Comparison of ENCODE assay signal across 23 mouse cellular contexts in the genomic region with DNA sequence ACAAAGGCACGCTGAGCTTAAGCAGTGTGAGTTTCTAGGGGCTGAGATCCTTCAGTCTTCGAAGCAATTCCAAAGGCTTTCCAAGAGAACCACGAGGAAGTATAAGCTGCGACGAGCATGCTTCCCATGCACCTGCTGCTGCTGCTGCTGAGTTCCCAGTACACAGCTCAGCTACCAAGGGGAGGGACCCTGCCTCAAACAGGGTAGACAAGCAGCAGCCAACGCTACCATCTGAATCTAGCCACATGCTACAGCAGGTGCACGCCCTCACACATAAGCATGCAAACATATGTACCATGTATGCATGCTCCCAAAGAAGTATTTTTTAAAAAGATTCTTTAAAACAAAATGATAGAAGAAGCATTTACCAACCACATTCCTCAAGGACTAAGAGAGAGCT. TPM values are rescaled to one million over a fixed set of nuclear protein-coding genes. Genes with fewer than 3 reads are reported as not detected.
DNase-seq lines count a peak whose midpoint lies in the region; ATAC-seq and TF ChIP-seq lines count a peak whose summit lies in the region.
"Had no signal": no experiment of that assay in that cellular context is flagged by ENCODE, and none has a peak within 500 bp of the region (broad histone marks: within the 10 kb centered on the region; RNA-seq: fewer than 3 reads in every experiment).

No protein-coding gene starts in this region.

- no peak overlapping the region for H3K4me2 ChIP-seq in forebrain, embryonic 16.5 days (ENCODE audit: low read length)
- no peak overlapping the region for H3K4me2 ChIP-seq in forebrain, embryonic 12.5 days
- H3K4me2 ChIP-seq in hindbrain, postnatal 0 days (ENCODE audit: low read depth, low read length): no peak overlapping the region
- H3K4me2 ChIP-seq in hindbrain, embryonic 12.5 days (replicated peaks): no peak overlapping the region
- no peak overlapping the region for H3K4me2 ChIP-seq in neural tube, embryonic 12.5 days (replicated peaks)
- H3K4me2 ChIP-seq: heart, embryonic 12.5 days had no signal

- no peaks in the 10 kb centered on the region for H3K27me3 ChIP-seq in forebrain, embryonic 16.5 days (replicated peaks; ENCODE audit: control insufficient read depth, insufficient read depth, low read length)
- H3K27me3 ChIP-seq in forebrain, embryonic 12.5 days: no peaks in the 10 kb centered on the region
- H3K27me3 ChIP-seq in hindbrain, postnatal 0 days (ENCODE audit: insufficient read depth, low read length): no peaks in the 10 kb centered on the region
- H3K27me3 ChIP-seq in hindbrain, embryonic 12.5 days: no peaks in the 10 kb centered on the region
- H3K27me3 ChIP-seq in neural tube, embryonic 12.5 days (replicated peaks): no peaks in the 10 kb centered on the region
- H3K27me3 ChIP-seq: CH12.LX; heart, embryonic 12.5 days had no signal

- peaks cover 31% of the 10 kb centered on the region for H3K36me3 ChIP-seq in forebrain, embryonic 16.5 days (ENCODE audit: control insufficient read depth, insufficient read depth)
- H3K36me3 ChIP-seq in forebrain, embryonic 12.5 days (replicated peaks): peaks cover 53% of the 10 kb centered on the region
- peaks cover 35% of the 10 kb centered on the region for H3K36me3 ChIP-seq in hindbrain, postnatal 0 days (ENCODE audit: insufficient read depth, low read length)
- H3K36me3 ChIP-seq in hindbrain, embryonic 12.5 days: peaks cover 50% of the 10 kb centered on the region
- H3K36me3 ChIP-seq in neural tube, embryonic 12.5 days: peaks cover 38% of the 10 kb centered on the region

- H3K27ac ChIP-seq in forebrain, embryonic 16.5 days (ENCODE audit: low read length): no peak overlapping the region
- no peak overlapping the region for H3K27ac ChIP-seq in forebrain, embryonic 12.5 days
- H3K27ac ChIP-seq in hindbrain, postnatal 0 days: no peak overlapping the region
- no peak overlapping the region for H3K27ac ChIP-seq in hindbrain, embryonic 12.5 days
- H3K27ac ChIP-seq in neural tube, embryonic 12.5 days: no peak overlapping the region
- H3K27ac ChIP-seq: embryonic facial prominence, embryonic 10.5 days; gastrocnemius, adult 2 months had no signal

- 72% methylated on average over 7 of the region's 7 CpGs for WGBS in forebrain, embryonic 16.5 days
- WGBS in forebrain, embryonic 12.5 days: 88% methylated on average over 7 of the region's 7 CpGs
- WGBS in hindbrain, postnatal 0 days: 85% methylated on average over 7 of the region's 7 CpGs
- WGBS in hindbrain, embryonic 12.5 days: 92% methylated on average over 7 of the region's 7 CpGs
- 95% methylated on average over 7 of the region's 7 CpGs for WGBS in neural tube, embryonic 12.5 days

- no peak for TF ChIP-seq CTCF in hindbrain, postnatal 0 days (IDR thresholded peaks at IDR 0.05; ENCODE audit: low read depth)

- H3K4me3 ChIP-seq in forebrain, embryonic 16.5 days (replicated peaks; ENCODE audit: low read length): no peak overlapping the region
- no peak overlapping the region for H3K4me3 ChIP-seq in forebrain, embryonic 12.5 days (replicated peaks)
- H3K4me3 ChIP-seq in hindbrain, postnatal 0 days (ENCODE audit: low read length): no peak overlapping the region
- H3K4me3 ChIP-seq in hindbrain, embryonic 12.5 days: no peak overlapping the region
- no peak overlapping the region for H3K4me3 ChIP-seq in neural tube, embryonic 12.5 days
- H3K4me3 ChIP-seq: embryonic facial prominence, embryonic 10.5 days; gastrocnemius, adult 2 months; heart, embryonic 12.5 days had no signal

- ATAC-seq in forebrain, embryonic 16.5 days: peak; percentile 55
- no peak for ATAC-seq in forebrain, embryonic 12.5 days (ENCODE audit: low FRiP score)
- ATAC-seq in hindbrain, postnatal 0 days: peak; percentile 53; the same call in 1 of the 2 replicates
- no peak for ATAC-seq in hindbrain, embryonic 12.5 days (ENCODE audit: low FRiP score)
- ATAC-seq in neural tube, embryonic 12.5 days (ENCODE audit: low FRiP score, low read depth): peak; percentile 52; the same call in 1 of the 2 replicates
- ATAC-seq: inflammation-experienced regulatory T-cells, adult 6 months; intestine, postnatal 0 days had no signal

- no peak overlapping the region for H3K9ac ChIP-seq in forebrain, embryonic 16.5 days (replicated peaks; ENCODE audit: low read depth, low read length)
- no peak overlapping the region for H3K9ac ChIP-seq in forebrain, embryonic 12.5 days
- no peak overlapping the region for H3K9ac ChIP-seq in hindbrain, postnatal 0 days (replicated peaks; ENCODE audit: low read length)
- no peak overlapping the region for H3K9ac ChIP-seq in hindbrain, embryonic 12.5 days
- no peak overlapping the region for H3K9ac ChIP-seq in neural tube, embryonic 12.5 days
- H3K9ac ChIP-seq: heart, embryonic 12.5 days had no signal

- DNase-seq in hindbrain, postnatal 0 days (ENCODE audit: low spot score): no peak
- no peak for DNase-seq in neural tube, embryonic 10.5 days (ENCODE audit: extremely low spot score, low spot score)
- no peak for DNase-seq in MN1 (ENCODE audit: low spot score)
- DNase-seq: adrenal gland, adult 2 months; adrenal gland, postnatal 25 days; cerebellum, adult 2 months; cerebellum, postnatal 10 days; gastrocnemius, adult 2 months; gastrocnemius, postnatal 25 days had no signal

- H3K4me1 ChIP-seq in forebrain, embryonic 16.5 days (replicated peaks; ENCODE audit: control insufficient read depth, insufficient read depth, low read length): no peaks in the 10 kb centered on the region
- H3K4me1 ChIP-seq in forebrain, embryonic 12.5 days: no peaks in the 10 kb centered on the region
- H3K4me1 ChIP-seq in hindbrain, postnatal 0 days (ENCODE audit: insufficient read depth, low read length): no peaks in the 10 kb centered on the region
- no peaks in the 10 kb centered on the region for H3K4me1 ChIP-seq in hindbrain, embryonic 12.5 days
- no peaks in the 10 kb centered on the region for H3K4me1 ChIP-seq in neural tube, embryonic 12.5 days
- H3K4me1 ChIP-seq: embryonic facial prominence, embryonic 10.5 days; heart, embryonic 12.5 days had no signal

- no peaks in the 10 kb centered on the region for H3K9me3 ChIP-seq in forebrain, embryonic 16.5 days (ENCODE audit: control insufficient read depth, low read length)
- no peaks in the 10 kb centered on the region for H3K9me3 ChIP-seq in forebrain, embryonic 12.5 days
- no peaks in the 10 kb centered on the region for H3K9me3 ChIP-seq in hindbrain, postnatal 0 days (ENCODE audit: low read length)
- no peaks in the 10 kb centered on the region for H3K9me3 ChIP-seq in hindbrain, embryonic 12.5 days (replicated peaks)
- H3K9me3 ChIP-seq in neural tube, embryonic 12.5 days: no peaks in the 10 kb centered on the region
- H3K9me3 ChIP-seq: embryonic facial prominence, embryonic 10.5 days had no signal

RNA-seq across cellular contexts. Expression of a gene that starts 12.9 kb away (rescaled TPM):
- 4.0 and 4.9 TPM in 2 replicates for polyA plus RNA-seq in forebrain, embryonic 16.5 days (2015; fragmentation: Nextera tagmentation; extraction: Ambion mirVana)
- 6.9 and 11.1 TPM in 2 replicates for polyA plus RNA-seq in forebrain, embryonic 12.5 days (2016; fragmentation: Nextera tagmentation; extraction: Ambion mirVana)
- total RNA-seq in hindbrain, postnatal 0 days (2014; rRNA removed): 9.4 and 11.7 TPM in 2 replicates
- 2.9 and 3.6 TPM in 2 replicates for polyA plus RNA-seq in hindbrain, postnatal 0 days (2015; fragmentation: Nextera tagmentation; extraction: Ambion mirVana)
- 4.8 TPM in 2 replicates for polyA plus RNA-seq in hindbrain, embryonic 12.5 days (2016; fragmentation: Nextera tagmentation; extraction: Ambion mirVana)
- 3.8 and 3.9 TPM in 2 replicates for polyA plus RNA-seq in neural tube, embryonic 12.5 days (2016; fragmentation: Nextera tagmentation; extraction: Ambion mirVana)

RNA-seq across cellular contexts. Expression of a gene that starts 13.3 kb away (rescaled TPM):
- 150 and 159 TPM in 2 replicates for polyA plus RNA-seq in forebrain, embryonic 16.5 days (2015; fragmentation: Nextera tagmentation; extraction: Ambion mirVana)
- 227 and 240 TPM in 2 replicates for polyA plus RNA-seq in forebrain, embryonic 12.5 days (2016; fragmentation: Nextera tagmentation; extraction: Ambion mirVana)
- 38.1 and 46.5 TPM in 2 replicates for total RNA-seq in hindbrain, postnatal 0 days (2014; rRNA removed)
- 211 and 226 TPM in 2 replicates for polyA plus RNA-seq in hindbrain, postnatal 0 days (2015; fragmentation: Nextera tagmentation; extraction: Ambion mirVana)
- polyA plus RNA-seq in hindbrain, embryonic 12.5 days (2016; fragmentation: Nextera tagmentation; extraction: Ambion mirVana): 186 and 191 TPM in 2 replicates
- 190 TPM in 2 replicates for polyA plus RNA-seq in neural tube, embryonic 12.5 days (2016; fragmentation: Nextera tagmentation; extraction: Ambion mirVana)

RNA-seq across cellular contexts. Expression of a gene that starts 34.1 kb away (rescaled TPM):
- 0.14 TPM in 1 of 2 replicates, not detected in the other for polyA plus RNA-seq in forebrain, embryonic 16.5 days (2015; fragmentation: Nextera tagmentation; extraction: Ambion mirVana)
- polyA plus RNA-seq in forebrain, embryonic 12.5 days (2016; fragmentation: Nextera tagmentation; extraction: Ambion mirVana): not detected in 2 replicates
- not detected in 2 replicates for total RNA-seq in hindbrain, postnatal 0 days (2014; rRNA removed)
- polyA plus RNA-seq in hindbrain, postnatal 0 days (2015; fragmentation: Nextera tagmentation; extraction: Ambion mirVana): not detected in 2 replicates
- 0.10 TPM in 1 of 2 replicates, not detected in the other for polyA plus RNA-seq in hindbrain, embryonic 12.5 days (2016; fragmentation: Nextera tagmentation; extraction: Ambion mirVana)
- 0.06 TPM in 1 of 2 replicates, not detected in the other for polyA plus RNA-seq in neural tube, embryonic 12.5 days (2016; fragmentation: Nextera tagmentation; extraction: Ambion mirVana)
- total RNA-seq: adrenal gland, adult 2 months; adrenal gland, postnatal 25 days; CH12.LX; gastrocnemius, adult 2 months; gastrocnemius, postnatal 25 days; granulocyte monocyte progenitor cell, adult 5-6 weeks; heart, adult 8-10 months; heart, postnatal 25 days had no signal
- polyA plus RNA-seq: adrenal gland, adult 2 months; cerebellum, adult 2 months; embryonic facial prominence, embryonic 10.5 days; heart, embryonic 12.5 days; heart, embryonic 16.5 days; hindbrain, embryonic 11.5 days; inflammation-experienced regulatory T-cells, adult 6 months; intestine, postnatal 0 days had no signal

Comparison
In these comparisons a context has a peak if more than half of its experiments do, and no peak if none do; other contexts are left out.
1. ATAC-seq: peak in forebrain, embryonic 16.5 days (single experiment), hindbrain, postnatal 0 days (single experiment) and neural tube, embryonic 12.5 days (single experiment); none in forebrain, embryonic 12.5 days (single experiment) and hindbrain, embryonic 12.5 days (single experiment).